Mouse (Mus musculus) heart, postnatal 0 days (tissue): Measurements from ENCODE around the gene Gprin2. TPM values are rescaled to one million over a fixed set of nuclear protein-coding genes. Genes with fewer than 3 reads are reported as not detected.

Source experiments
- ATAC-seq: fragments of 200-750 bp; cut with Nextera tagmentation; 2 replicates; pipeline ENCODE4 v1.8.0; 2017; ENCODE audit warnings: low read depth, moderate number of reproducible peaks, moderate library complexity; ENCODE audit not compliant: insufficient read depth
- DNase-seq: peaks from one replicate; pipeline ENCODE4 v3.0.0-alpha.2; 2016; ENCODE audit warnings: low spot score
- H3K27ac ChIP-seq: fragments of 300-500 bp; sonication (generic); 2 replicates; pipeline ENCODE4 v1.5.1; 2014; ENCODE audit warnings: low read depth, mild to moderate bottlenecking
- H3K27me3 ChIP-seq: fragments of 300-500 bp; sonication (generic); 2 replicates; pipeline ENCODE4 v1.6.1; 2014; ENCODE audit warnings: low read length, mixed read lengths; ENCODE audit not compliant: control insufficient read depth, insufficient read depth
- H3K36me3 ChIP-seq: fragments of 300-500 bp; sonication (generic); replicated peaks from 2 replicates; pipeline ENCODE4 v1.6.1; 2014; ENCODE audit warnings: low read length, mixed read lengths; ENCODE audit not compliant: control insufficient read depth, insufficient read depth
- H3K4me1 ChIP-seq: fragments of 300-500 bp; sonication (generic); 2 replicates; pipeline ENCODE4 v1.6.1; 2014; ENCODE audit warnings: antibody characterized with exemption; ENCODE audit not compliant: control insufficient read depth, insufficient read depth
- H3K4me2 ChIP-seq: fragments of 300-500 bp; sonication (generic); 2 replicates; pipeline ENCODE4 v1.6.1; 2014; ENCODE audit warnings: low read depth, mild to moderate bottlenecking, low read length, moderate library complexity
- H3K4me3 ChIP-seq: fragments of 300-500 bp; sonication (generic); 2 replicates; pipeline ENCODE4 v1.5.1; 2014; ENCODE audit warnings: low read depth, low read length
- H3K9ac ChIP-seq: fragments of 300-500 bp; sonication (generic); replicated peaks from 2 replicates; pipeline ENCODE4 v1.6.1; 2014; ENCODE audit warnings: low read depth, low read length, mixed read lengths
- H3K9me3 ChIP-seq: fragments of 300-500 bp; sonication (generic); replicated peaks from 2 replicates; pipeline ENCODE4 v1.6.1; 2016; ENCODE audit warnings: low read length; ENCODE audit not compliant: control insufficient read depth
- CTCF ChIP-seq: IDR thresholded peaks from 2 replicates; pipeline ENCODE4 v1.5.1; 2016; ENCODE audit warnings: antibody characterized with exemption, control low read depth, low read depth
- EP300 ChIP-seq: IDR thresholded peaks from 2 replicates; pipeline ENCODE4 v1.6.1; 2016; ENCODE audit warnings: antibody characterized with exemption, low read depth
- WGBS: fragments of 180-500 bp; shearing (Covaris S2); extraction: QIAGEN DNeasy Blood & Tissue Kit; methylation state at CpG from one replicate; pipeline ENCODE4 v1.1.7; 2014; 5-methylcytosine and 5-hydroxymethylcytosine counted together
- polyA plus RNA-seq: library from polyadenylated mRNA; unstranded; fragments of >200 nt; fragmentation: Nextera tagmentation; extraction: Ambion mirVana; gene quantifications from 2 replicates; pipeline ENCODE4 v1.2.1, GENCODE M21; 2015
- total RNA-seq: library from RNA; depleted of rRNA; stranded (reverse); fragments of >200 nt; gene quantifications from 2 replicates; pipeline ENCODE4 v1.2.3, GENCODE M21; 2014; ENCODE audit warnings: low replicate concordance

Gene Gprin2
- total and polyA plus RNA-seq, 2 experiments from 2014 or later = 0.11 to 0.53 TPM

- TF ChIP-seq CTCF (no peak), EP300 (no peak)
- Histone ChIP-seq H3K9ac (0 out of 2 replicates have a peak within 1 kb of the TSS, but pooled peaks have one; percentile 26), H3K4me1 (no peaks in the 10 kb centered on the region), H3K27ac (no peak within 1 kb of the TSS), H3K9me3 (no peaks in the 10 kb centered on the region), H3K4me2 (peak within 1 kb of the TSS; percentile 59), H3K4me3 (peak within 1 kb of the TSS; percentile 38), H3K27me3 (peaks cover 25% of the 10 kb centered on the region), H3K36me3 (no peaks in the 10 kb centered on the region)
- ATAC-seq = no peak
- DNase-seq = no peak
- WGBS = 58% methylated on average over 6 of the region's 6 CpGs
Observed at GRCm38 (mm10) chr14:34219295-34219694, 17.8 kb upstream of the Gprin2 start, which contains the start of gene Syt15. TSS of gene Syt15 (plus strand) at chr14:34219595.

- no peak overlapping the region for H3K9ac ChIP-seq
- no peaks in the 10 kb centered on the region for H3K4me1 ChIP-seq
- TF ChIP-seq CTCF = no peak
- TF ChIP-seq EP300 = no peak
- no peaks in the 10 kb centered on the region for H3K36me3 ChIP-seq
- H3K9me3 ChIP-seq = no peaks in the 10 kb centered on the region
- H3K4me2 ChIP-seq = no peak overlapping the region
- DNase-seq (peak; percentile 16), ATAC-seq (no peak; the same call in 1 of the 2 replicates)
- peaks cover 20% of the 10 kb centered on the region for H3K27me3 ChIP-seq
- 47% methylated on average over 6 of the region's 6 CpGs for WGBS
- no peak overlapping the region for H3K4me3 ChIP-seq
- H3K27ac ChIP-seq = no peak overlapping the region
Observed at GRCm38 (mm10) chr14:34215451-34216127, 14.1 kb upstream of the Gprin2 start.

GRCm38 (mm10) chr14:34209942-34210341 is 8.5 kb upstream of the Gprin2 start:
- Histone ChIP-seq H3K9ac (no peak overlapping the region), H3K4me1 (0 out of 2 replicates have a peak, but pooled peaks cover 3% of the 10 kb centered on the region), H3K36me3 (no peaks in the 10 kb centered on the region), H3K9me3 (no peaks in the 10 kb centered on the region), H3K4me2 (no peak overlapping the region), H3K4me3 (no peak overlapping the region), H3K27ac (no peak overlapping the region), H3K27me3 (no peaks in the 10 kb centered on the region)
- no peak for ATAC-seq
- no peak for DNase-seq
- no peak for TF ChIP-seq CTCF
- TF ChIP-seq EP300 = no peak
- 86% methylated on average over 4 of the region's 4 CpGs for WGBS

GRCm38 (mm10) chr14:34209080-34209479 is 7.6 kb upstream of the Gprin2 start:
- H3K27ac ChIP-seq = no peak overlapping the region
- H3K4me1 ChIP-seq = 0 out of 2 replicates have a peak, but pooled peaks cover 3% of the 10 kb centered on the region
- no peaks in the 10 kb centered on the region for H3K9me3 ChIP-seq
- WGBS = 49% methylated on average over 4 of the region's 4 CpGs
- ATAC-seq (no peak), DNase-seq (no peak)
- TF ChIP-seq CTCF = no peak
- no peak for TF ChIP-seq EP300
- no peaks in the 10 kb centered on the region for H3K36me3 ChIP-seq
- H3K9ac ChIP-seq = no peak overlapping the region
- no peak overlapping the region for H3K4me2 ChIP-seq
- no peaks in the 10 kb centered on the region for H3K27me3 ChIP-seq
- no peak overlapping the region for H3K4me3 ChIP-seq

GRCm38 (mm10) chr14:34208651-34209050 is 7.2 kb upstream of the Gprin2 start:
- H3K27me3 ChIP-seq = no peaks in the 10 kb centered on the region
- H3K9me3 ChIP-seq = no peaks in the 10 kb centered on the region
- 38% methylated on average over 2 of the region's 2 CpGs for WGBS
- no peak overlapping the region for H3K4me2 ChIP-seq
- no peak for TF ChIP-seq EP300
- TF ChIP-seq CTCF = peak; percentile 65
- ATAC-seq (no peak), DNase-seq (peak; percentile 43)
- H3K4me1 ChIP-seq = 0 out of 2 replicates have a peak, but pooled peaks cover 3% of the 10 kb centered on the region
- no peak overlapping the region for H3K4me3 ChIP-seq
- H3K9ac ChIP-seq = no peak overlapping the region
- no peak overlapping the region for H3K27ac ChIP-seq
- H3K36me3 ChIP-seq = no peaks in the 10 kb centered on the region

- Histone ChIP-seq H3K27ac (no peak overlapping the region), H3K36me3 (no peaks in the 10 kb centered on the region), H3K4me3 (no peak overlapping the region), H3K9ac (no peak overlapping the region), H3K27me3 (0 out of 2 replicates have a peak, but pooled peaks cover under 1% of the 10 kb centered on the region), H3K4me2 (no peak overlapping the region), H3K9me3 (no peaks in the 10 kb centered on the region), H3K4me1 (0 out of 2 replicates have a peak, but pooled peaks cover 3% of the 10 kb centered on the region)
- 78% methylated on average over 6 of the region's 6 CpGs for WGBS
- TF ChIP-seq CTCF (no peak), EP300 (no peak)
- ATAC-seq = no peak
- no peak for DNase-seq
Observed at GRCm38 (mm10) chr14:34207996-34208395, 6.5 kb upstream of the Gprin2 start.
